Mouse (Mus musculus) layer of hippocampus, adult 9-10 months (tissue): Measurements from ENCODE around the gene 4931406P16Rik.
"Not testable (repeated sequence)": the region's sequence is repeated elsewhere in the genome, so short reads cannot be mapped to it uniquely, and the experiment has no call there.

Experiments
- DNase-seq: peaks from one replicate; pipeline ENCODE4 v3.0.0; 2022; ENCODE audit warnings: low spot score

4931406P16Rik gene

GRCm38 (mm10) chr7:34313443-34313875 is at the start of gene 4931406P16Rik:
Gene 4931406P16Rik (minus strand): TSS chr7:34313551.
- DNase-seq: peak; percentile 36

DNA sequence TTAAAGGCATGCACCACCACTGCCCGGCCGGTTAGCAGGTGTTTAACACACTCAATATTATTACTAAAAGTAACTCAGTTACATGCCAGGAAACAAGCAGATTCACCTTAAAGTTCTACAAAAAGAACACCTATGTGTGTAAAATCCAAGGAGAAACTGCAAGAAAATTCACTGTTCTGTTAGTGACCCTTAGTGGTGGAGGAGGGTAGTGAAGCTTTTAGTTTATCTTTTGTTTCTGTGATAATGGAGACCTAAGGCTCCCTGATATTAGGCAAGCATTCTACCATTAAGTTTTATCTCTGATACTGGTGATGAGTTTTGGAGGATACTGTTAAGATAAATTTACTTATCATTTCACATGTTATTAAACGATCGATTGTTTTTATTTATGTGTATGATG is 42.3 kb upstream of the 4931406P16Rik start:
- no peak for DNase-seq

DNA sequence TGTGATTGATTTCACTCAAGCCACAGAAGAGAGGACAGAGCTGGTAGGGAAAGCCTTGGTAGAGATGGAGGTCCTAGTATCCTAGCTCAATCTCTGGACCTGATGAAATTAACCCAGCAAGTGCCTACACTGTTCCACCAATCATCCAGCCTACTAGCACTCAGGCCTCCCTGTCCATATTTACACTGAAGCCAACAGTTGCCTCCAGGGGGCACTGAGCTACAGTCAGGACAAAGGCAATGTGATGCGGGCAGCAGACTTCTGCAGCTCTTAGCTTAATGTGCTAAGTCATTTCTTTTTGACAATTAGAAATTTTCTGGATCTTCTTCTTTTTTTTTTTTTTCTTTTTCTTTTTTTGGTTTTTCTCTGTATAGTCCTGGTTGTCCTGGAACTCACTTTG is 38.6 kb upstream of the 4931406P16Rik start:
- no peak for DNase-seq

DNA sequence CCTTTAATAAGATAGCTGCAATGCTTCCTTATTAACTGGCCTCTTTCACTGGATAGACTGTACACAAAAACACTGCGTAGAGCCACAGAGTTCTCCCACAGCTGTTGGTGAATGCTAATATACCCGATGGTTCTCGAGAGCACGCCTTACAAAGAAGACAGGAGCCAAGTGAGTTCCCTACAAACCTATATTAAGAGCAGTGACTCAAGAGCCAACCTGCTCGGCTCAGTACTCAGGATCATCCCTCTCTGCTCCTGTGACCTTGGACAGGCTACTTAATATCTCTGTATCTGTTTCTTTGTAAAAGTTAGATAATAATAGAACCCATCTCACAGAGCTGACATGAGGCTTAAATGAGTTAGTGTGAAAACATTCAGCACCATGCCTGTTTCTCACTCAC is 36.8 kb upstream of the 4931406P16Rik start:
- DNase-seq: no peak

DNA sequence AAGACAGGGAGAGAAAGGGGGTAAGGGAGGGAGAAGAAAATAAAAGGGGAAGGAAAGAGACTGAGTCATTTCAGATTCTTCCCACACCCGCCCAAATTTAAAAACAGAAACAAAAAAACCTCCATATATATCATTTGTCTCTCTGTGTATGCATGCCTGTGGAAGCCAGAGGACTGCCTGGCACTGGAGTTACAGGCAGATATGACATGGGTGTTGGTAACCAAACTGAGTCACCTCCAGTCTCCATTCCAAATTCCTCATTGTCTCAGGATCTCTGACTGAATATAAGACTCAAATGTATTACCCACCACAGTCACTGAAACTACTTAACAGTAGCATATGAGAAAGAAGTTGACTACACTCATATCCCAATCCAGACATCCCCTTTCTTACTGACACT is 34.7 kb upstream of the 4931406P16Rik start:
- no peak for DNase-seq

DNA sequence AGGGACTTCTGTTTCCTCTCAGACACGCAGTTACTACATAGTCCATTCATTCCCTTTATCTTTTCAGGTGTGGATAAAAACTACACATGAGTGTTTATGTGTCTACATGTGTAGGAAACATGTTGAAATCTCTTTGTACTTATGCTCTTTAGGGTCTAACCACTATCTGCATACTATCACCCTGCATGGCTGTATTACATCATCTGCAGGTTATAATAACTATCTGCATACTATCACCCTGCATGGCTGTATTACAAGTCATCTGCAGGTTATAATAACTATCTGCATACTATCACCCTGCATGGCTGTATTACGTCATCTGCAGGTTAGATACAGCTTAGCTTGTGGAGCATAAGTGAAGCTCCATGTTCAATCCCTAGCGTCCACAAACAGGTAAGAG is 33.7 kb upstream of the 4931406P16Rik start:
- no peak for DNase-seq

- no peak for DNase-seq
These were observed 33.2 kb upstream of the 4931406P16Rik start for GRCm38 (mm10) chr7:34346505-34346904.

DNA sequence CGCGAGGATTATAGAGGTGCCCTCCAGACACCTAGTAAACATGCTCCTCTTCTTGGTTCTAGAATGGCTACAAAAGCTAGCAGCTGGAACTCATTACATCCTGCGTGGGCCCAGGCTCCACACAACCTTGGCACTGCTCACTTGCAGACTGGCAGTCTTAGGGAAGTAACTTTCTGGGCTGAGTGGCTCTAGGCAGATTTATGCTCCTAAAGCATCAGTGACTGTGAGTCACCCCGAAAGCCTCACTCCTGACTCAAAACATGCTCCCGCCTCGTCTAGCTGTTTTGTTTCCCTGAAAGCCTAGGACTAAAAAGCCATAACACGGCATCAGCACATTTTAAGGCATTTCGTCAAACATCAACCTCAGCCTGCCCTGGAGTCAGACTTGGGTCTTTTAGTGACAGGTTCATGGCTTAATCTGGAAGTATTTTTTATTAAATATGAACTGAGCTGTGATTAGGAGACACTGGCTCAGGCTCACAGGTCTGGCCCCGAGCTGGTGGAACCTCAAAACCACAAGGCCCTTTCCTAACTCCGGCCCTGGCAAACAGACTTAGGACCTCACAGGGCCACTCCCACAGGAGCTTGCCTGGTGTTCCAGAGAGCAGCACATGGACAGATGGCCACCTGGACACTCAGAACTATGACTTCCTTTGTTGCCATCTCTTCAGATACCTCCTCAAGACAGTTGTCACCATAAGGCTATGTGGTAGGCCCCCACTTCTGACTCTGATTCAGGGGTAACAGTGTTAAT is 28.9 kb upstream of the 4931406P16Rik start:
- DNase-seq: no peak

- DNase-seq: no peak
These were observed 27.5 kb upstream of the 4931406P16Rik start for GRCm38 (mm10) chr7:34340841-34341240.

DNA sequence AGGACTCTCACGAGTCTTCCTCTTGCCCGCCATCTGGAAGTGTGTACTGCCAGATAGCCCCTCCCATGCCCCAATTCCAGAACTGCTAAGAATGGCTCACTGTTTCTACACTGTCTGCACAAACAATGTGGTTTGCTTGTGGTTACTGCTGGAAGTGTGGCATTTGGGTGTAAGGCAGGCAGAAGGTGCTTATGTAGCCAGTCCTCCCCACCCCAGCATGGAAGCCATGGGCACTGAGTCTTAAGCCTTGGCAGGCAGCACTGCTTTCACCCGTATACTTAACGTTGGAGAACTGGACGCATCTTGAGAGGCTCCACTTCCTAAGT is 25.8 kb upstream of the 4931406P16Rik start:
- no peak for DNase-seq

- DNase-seq: no peak
These were observed 25.3 kb upstream of the 4931406P16Rik start for GRCm38 (mm10) chr7:34338445-34339163.

DNA sequence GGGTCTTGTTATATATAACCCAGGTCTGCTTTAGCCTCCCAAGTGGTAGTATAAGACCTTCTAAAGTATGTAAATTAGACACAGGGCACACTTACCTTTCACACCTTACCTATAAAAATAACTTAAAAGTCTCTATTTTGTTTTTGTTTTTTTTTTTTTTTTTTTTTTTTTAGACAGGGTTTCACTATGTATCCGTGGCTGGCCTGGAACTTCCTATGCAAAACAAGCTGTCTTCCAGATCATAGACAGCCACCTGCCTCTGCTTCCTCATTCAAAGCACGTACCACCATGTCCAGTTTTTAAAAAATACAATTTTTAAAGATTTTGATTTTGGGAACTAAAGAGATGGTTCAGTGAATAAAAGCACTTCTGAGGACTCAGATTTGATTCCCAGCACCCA is 23.9 kb upstream of the 4931406P16Rik start:
- no peak for DNase-seq

- DNase-seq: not testable (repeated sequence)
These were observed 23.2 kb upstream of the 4931406P16Rik start for GRCm38 (mm10) chr7:34336545-34336944.

DNA sequence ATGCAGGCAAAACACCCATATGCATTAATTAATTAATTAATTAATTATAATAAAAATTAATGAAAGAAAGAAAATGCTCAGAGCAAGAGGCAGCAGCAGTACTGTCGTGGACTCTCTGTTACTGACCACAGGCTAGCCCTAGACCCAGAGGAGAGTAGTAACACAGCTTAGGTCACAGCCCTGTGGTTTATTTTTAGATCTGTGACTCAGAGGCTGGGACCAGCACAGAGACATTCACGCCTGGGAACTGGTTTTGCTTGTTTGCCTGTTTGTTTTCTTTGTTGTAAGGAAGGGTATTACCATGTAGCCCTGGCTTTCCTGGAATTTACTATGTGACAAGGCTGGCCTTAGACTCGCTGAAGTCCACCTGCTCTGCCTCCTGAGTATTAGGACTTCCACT is 14.1 kb upstream of the 4931406P16Rik start:
- DNase-seq: no peak

DNA sequence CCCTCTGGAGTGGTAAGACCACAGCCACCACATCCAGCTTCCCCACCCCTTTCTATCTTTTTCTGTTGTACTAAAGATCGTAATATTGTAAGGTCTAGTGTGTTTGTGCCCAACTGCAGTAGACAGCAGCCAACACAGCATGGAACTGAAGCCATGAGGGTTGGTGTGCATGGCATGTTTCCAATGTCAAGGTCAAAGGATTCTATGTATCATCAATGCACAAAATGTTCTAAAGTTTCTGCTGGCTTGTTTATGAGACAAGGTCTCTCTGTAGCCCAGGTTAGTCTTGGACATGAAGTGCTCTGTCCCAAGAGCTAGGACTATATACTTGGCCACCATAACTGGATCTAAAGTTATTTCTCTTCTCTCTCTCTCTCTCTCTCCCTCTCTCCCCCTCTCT is 11.5 kb upstream of the 4931406P16Rik start:
- DNase-seq: no peak

DNA sequence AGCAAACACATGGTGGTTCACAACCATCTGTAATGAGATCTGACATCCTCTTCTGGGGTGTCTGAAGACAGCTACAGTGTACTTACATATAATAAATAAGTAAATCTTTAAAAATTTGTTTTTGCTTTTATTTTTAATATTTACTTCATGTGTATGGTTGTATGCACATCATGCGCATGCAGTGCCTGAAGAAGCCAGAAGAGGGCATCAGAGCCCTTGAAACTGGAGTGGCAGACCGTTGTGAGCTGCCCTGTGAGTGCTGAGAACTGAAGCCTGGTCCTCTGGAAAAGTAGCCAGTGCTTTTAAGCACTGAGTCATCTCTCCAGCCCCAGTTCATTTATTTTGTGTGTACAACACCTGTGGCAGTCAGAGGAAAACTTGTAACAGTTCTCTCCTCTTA is 10.7 kb upstream of the 4931406P16Rik start:
- DNase-seq: no peak

GRCm38 (mm10) chr7:34323351-34323750 is 10.0 kb upstream of the 4931406P16Rik start:
- DNase-seq: no peak

DNA sequence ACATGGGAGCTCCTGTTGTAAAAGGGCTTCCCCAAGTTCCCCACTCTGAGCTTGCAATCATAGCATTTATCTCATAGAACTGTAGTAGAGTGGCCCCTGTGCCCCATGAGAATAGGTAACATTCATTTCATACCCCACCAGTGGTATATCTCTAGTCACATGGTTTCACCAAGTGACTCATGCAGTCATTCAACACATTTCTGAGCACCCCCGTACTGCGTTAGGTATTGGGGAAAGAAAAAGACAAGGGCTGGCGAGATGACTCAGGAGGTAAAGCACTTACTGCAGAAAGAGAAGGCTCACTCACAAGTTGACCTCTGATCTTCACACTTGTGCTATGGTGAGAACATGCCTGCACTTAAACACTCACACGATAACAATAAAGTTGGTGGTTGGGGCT is 8.6 kb upstream of the 4931406P16Rik start:
- no peak for DNase-seq

- no peak for DNase-seq
These were observed 7.8 kb upstream of the 4931406P16Rik start for GRCm38 (mm10) chr7:34321119-34321518.

DNA sequence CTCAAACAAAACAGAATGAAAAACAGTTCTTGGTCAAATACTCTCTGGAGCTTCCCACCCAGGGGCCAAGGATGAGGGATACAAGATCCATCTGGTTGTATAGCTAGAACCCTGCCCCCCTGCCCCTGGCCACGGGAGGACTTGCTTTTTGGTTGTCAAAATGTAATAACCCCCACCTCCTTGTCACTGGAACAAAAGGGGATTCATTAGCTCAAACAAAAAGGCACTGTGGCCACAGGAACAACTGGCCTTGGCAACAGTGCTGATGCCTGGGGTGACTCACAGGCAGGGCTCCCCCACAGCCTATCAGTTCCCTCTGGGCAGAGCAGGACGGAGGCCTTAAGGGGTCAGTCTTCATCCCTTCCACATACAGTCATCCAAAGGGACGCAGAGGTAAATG is 6.6 kb upstream of the 4931406P16Rik start:
- DNase-seq: no peak

- no peak for DNase-seq
These were observed 5.8 kb upstream of the 4931406P16Rik start for GRCm38 (mm10) chr7:34319123-34319522.

DNA sequence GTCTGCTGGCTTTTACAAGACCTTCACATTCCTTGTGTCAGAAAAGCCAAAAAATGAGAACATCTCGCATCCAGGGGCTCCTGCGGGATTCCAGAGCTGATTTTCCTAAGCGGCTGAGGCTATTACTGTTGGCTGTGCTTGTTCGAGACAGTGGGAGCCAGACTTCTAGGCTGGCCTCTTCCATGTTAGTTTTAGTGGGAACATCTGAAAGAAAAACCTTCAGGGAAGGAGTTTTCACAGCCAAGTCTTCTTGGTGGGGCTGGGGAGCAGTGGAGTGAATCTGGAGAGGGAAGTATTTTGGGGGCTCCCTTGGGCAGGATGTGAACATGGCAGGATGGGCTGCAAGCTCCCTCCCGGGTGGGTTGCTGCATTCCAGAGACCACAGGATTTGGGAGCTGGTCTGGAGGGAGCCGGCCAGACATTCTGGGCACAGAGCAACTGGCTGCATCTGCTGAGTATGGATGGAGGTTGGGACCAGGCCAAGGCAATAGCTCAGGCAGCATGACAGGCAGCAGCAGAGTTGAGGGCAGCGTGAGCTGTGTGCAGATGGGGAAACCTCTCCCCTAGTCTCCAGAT is 4.6 kb upstream of the 4931406P16Rik start:
- no peak for DNase-seq

DNA sequence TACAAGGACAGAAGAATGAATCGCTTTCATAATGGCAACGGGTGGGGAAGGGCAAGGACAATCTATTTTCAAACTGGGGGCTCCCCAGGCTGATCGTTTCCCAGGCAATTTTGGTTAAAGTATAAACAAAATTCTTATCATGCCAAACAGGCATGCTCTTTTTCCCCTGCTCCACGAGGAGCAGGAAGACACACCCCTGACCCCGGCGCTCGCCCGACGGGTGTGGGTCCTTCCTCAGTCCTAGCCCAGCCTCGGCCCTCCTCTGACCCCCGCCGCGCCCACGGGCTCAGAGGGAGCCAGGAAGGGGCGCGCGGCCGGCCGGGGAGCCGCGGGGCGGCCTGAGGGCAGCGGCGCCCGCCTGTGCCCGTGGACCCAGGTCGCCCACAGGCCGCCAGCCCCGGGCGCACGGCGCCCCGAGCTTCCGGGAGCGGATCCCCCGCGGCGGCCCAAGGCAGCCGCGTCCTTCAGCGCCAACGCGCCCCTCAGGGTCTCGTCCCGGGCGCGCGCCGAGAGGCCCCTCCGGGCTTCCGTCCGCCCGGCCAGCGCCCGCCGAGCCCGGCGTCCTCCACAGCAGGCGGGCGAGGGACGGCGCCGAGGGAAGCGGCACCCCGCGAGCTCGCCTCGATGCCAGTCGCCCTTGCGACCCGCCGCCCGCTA is 437 bp downstream of the 4931406P16Rik start:
- no peak for DNase-seq
